Mouse (Mus musculus) T-cell, adult 2 months (primary cell): Measurements from ENCODE around the gene Gxylt1.
A peak's percentile ranks its signal among the peaks of the same experiment; 100 is the strongest.
"Not testable (repeated sequence)": the region's sequence is repeated elsewhere in the genome, so short reads cannot be mapped to it uniquely, and the experiment has no call there.

ENCODE experiments used
- DNase-seq: peaks from one replicate; pipeline ENCODE4 v3.0.0; 2022; ENCODE audit warnings: low spot score

The Gxylt1 gene

GRCm38 (mm10) chr15:93262818-93263217 lies 12.2 kb downstream of the Gxylt1 start:
- no peak for DNase-seq

GRCm38 (mm10) chr15:93262274-93262673 lies 12.7 kb downstream of the Gxylt1 start:
- no peak for DNase-seq

DNA sequence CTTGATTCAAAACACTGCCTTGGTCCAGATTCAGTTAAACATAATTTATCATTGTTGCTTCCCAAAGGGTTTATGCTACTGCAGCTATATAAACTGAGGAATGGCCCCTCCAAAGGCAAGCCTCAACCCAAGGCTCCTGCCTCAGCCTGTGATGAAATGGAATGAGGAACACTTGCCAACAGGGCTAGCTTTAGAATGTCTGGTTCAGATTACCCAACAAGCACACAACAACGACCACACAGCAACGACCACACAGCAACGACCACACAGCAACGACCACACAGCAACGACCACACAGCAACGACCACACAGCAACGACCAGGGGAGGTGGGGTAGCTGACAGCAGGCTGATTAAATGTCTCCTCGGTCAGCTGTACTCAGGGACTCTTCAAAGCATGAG lies 15.0 kb downstream of the Gxylt1 start:
- DNase-seq: no peak

DNA sequence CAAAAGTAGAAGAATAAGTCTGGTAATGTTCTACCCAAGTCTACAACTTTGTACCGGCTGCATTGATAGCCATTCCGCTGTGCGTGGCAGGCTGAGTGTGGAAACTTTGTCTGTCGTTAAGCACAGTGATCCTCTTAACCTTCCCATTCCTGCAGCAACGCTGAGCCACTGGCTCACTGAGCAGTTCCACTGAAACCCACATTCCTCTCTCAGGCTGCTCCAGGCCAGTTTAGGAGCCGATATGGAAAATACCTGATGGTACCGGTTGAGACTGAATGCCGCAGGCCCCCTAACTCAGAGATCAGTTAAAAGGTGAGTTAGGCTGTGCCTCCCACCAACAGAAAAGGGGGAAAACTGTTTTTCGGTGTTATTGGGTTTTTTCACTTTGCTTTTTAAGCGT lies 19.7 kb downstream of the Gxylt1 start:
- no peak for DNase-seq

DNA sequence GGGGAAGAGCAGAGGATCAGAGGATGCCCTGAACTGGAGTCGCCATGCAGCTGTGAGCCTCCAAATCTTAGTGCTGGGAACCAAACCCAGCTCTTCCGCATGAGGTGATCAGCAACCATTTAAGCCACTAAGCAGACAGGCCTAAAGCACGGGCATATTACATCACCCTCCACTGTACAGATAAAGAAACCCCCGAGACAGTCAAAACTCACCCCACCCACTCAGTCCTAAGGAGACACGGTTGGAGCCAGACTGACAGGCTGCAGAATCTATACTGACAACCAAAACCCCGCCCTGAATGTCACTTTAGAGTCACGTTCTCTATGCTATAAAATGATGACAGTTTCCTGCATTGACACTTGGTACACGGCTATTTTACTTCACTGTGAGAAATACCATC lies 21.8 kb downstream of the Gxylt1 start:
- DNase-seq: no peak

GRCm38 (mm10) chr15:93252396-93252795 lies 22.6 kb downstream of the Gxylt1 start:
- DNase-seq: no peak

- DNase-seq: peak; percentile 44
These were observed 23.3 kb downstream of the Gxylt1 start for GRCm38 (mm10) chr15:93251553-93252250.

- DNase-seq: no peak
These were observed 31.8 kb downstream of the Gxylt1 start for GRCm38 (mm10) chr15:93243202-93243601.

DNA sequence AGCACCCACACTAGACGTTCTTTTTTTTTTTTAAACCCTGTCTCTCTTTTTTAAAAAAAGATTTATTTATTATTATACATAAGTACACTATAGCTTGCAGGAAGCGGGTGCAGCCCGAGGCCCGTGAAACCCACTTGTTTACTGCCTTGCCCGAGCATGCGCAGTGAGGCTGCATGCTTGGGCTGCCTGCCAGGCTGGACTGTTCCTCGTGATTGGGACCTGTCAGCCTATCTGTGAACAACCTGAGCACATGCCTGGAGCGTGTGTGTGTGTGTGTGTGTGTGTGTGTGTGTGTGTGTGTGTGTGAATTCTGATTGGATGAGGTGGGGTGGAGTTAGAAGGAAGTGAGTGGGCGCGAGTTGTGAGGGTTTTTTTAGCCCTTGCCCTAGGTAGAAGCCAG lies 38.5 kb downstream of the Gxylt1 start:
- DNase-seq: not testable (repeated sequence)

DNA sequence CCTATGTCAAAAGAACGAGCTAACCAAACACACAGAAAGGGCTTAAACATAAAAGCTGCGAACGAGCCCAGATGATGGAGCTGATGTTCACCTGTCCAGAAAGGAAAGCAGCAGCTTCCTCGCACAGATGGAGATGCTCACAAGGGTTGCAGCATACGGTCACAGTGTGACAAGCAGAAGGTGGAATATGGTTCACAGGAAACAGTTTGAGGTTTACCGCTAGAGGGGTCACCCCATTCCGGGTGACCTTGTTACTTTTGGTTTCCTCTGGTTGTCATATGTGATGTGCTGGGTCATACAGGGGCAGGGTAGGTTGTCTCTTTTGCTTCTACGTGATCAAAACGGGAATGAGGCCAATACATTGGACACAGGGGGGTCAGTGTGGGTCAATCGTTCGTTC lies 46.0 kb downstream of the Gxylt1 start:
- peak; percentile 53 for DNase-seq

GRCm38 (mm10) chr15:93228375-93228774 lies 46.6 kb downstream of the Gxylt1 start:
- no peak for DNase-seq

- DNase-seq: peak; percentile 6
These were observed 47.3 kb downstream of the Gxylt1 start for GRCm38 (mm10) chr15:93227764-93228079.

GRCm38 (mm10) chr15:93226930-93227763 lies 47.8 kb downstream of the Gxylt1 start:
- DNase-seq: no peak

DNA sequence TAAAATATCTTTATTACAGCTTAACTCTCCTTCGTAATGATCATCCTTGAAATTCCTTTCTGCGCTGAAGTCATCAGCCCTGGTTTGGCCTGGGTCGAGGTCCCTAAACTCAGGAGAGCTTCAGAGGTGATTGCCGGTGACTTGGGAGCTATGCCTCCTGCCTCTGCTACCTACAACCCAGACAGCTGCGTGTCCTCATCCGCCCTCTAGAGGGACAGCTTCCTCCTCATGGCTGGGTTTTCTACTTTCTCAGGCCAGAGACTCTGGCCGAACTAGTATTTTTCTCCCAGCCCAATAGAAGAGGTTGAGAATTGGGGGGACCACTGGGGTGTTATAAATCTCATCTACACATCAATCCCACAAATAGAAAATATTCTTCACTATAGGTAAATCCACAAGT lies 52.5 kb downstream of the Gxylt1 start:
- DNase-seq: no peak

- DNase-seq: no peak
These were observed 62.4 kb downstream of the Gxylt1 start for GRCm38 (mm10) chr15:93212617-93213016.

DNA sequence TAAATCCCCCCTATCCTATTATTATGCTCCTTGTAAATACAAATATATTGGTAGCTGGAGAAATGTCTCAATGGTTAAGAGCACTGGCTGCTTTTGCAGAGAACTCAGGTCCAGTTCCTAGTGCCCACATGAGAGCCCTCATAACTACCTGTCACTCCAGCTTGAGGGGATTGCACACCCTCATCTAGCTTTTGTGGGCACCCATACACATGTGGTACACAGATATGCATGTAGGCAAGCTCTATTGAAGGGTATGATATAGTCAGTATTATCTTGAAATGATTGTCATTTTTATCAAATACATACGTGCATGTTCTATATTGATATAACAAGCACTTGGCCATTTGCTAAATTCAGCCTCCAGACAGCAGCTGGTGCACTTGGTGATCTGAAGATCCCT lies 70.1 kb downstream of the Gxylt1 start:
- no peak for DNase-seq

- no peak for DNase-seq
These were observed 73.0 kb downstream of the Gxylt1 start for GRCm38 (mm10) chr15:93201956-93202355.

- DNase-seq: no peak
These were observed 83.4 kb downstream of the Gxylt1 start for GRCm38 (mm10) chr15:93191387-93192145.
